ENCODE assay signal across 8 mouse cellular contexts in genomic region chr1:93478586-93479475, GRCm38 (mm10). TPM values are rescaled to one million over a fixed set of nuclear protein-coding genes. Genes with fewer than 3 reads are reported as not detected.
DNase-seq lines count a peak whose midpoint lies in the region; ATAC-seq lines count a peak whose summit lies in the region.

Gene Hdlbp (minus strand): TSS chr1:93478815.

- H3K9ac ChIP-seq in hindbrain, embryonic 16.5 days (ENCODE audit: low read depth, low read length): peak within 1 kb of the TSS; percentile 84

- no peaks in the 10 kb centered on the region for H3K36me3 ChIP-seq in hindbrain, embryonic 16.5 days (ENCODE audit: control insufficient read depth, insufficient read depth, low read length)
- no peaks in the 10 kb centered on the region for H3K36me3 ChIP-seq in macrophage (ENCODE audit: inconsistent target)

- no peaks in the 10 kb centered on the region for H3K9me3 ChIP-seq in hindbrain, embryonic 16.5 days (ENCODE audit: control insufficient read depth, low read length)

- under 1% methylated on average over 74 of the region's 74 CpGs for WGBS in hindbrain, embryonic 16.5 days
- WGBS in macrophage (ENCODE audit: missing documents): 1% methylated on average over 67 of the region's 74 CpGs

- H3K79me2 ChIP-seq in macrophage (ENCODE audit: inconsistent target): peaks cover 83% of the 10 kb centered on the region

- no peaks in the 10 kb centered on the region for H3K27me3 ChIP-seq in hindbrain, embryonic 16.5 days (replicated peaks; ENCODE audit: control insufficient read depth, insufficient read depth, low read length)

- DNase-seq in WW6 (ENCODE audit: low read depth, low spot score): peak; percentile 96
- peak; percentile 97 to 99 for DNase-seq in cerebellum, postnatal 4 days (ENCODE audit: low spot score in 2 of 2)
- DNase-seq in gastrocnemius, adult 18-20 months (ENCODE audit: low spot score): peak; percentile 99
- peak; percentile 99 for DNase-seq in left cerebral cortex, adult 18-20 months (ENCODE audit: low spot score in 2 of 2)
- peak; percentile 99 for DNase-seq in right cerebral cortex, adult 18-20 months
- peak; percentile 96 for DNase-seq in urinary bladder, postnatal 10 days (ENCODE audit: low spot score)

- peaks cover 15% of the 10 kb centered on the region for H3K4me1 ChIP-seq in hindbrain, embryonic 16.5 days (ENCODE audit: control insufficient read depth, insufficient read depth, low read depth, low read length)

- peak within 1 kb of the TSS; percentile 70 for H3K4me2 ChIP-seq in hindbrain, embryonic 16.5 days (ENCODE audit: low read length)

- H3K27ac ChIP-seq in hindbrain, embryonic 16.5 days (ENCODE audit: low read depth, low read length): peak within 1 kb of the TSS; percentile 91
- peak within 1 kb of the TSS; percentile 93 for H3K27ac ChIP-seq in macrophage

- peak; percentile 93 for ATAC-seq in hindbrain, embryonic 16.5 days

- H3K4me3 ChIP-seq in hindbrain, embryonic 16.5 days (ENCODE audit: low read length): peak within 1 kb of the TSS; percentile 71
- peak within 1 kb of the TSS; percentile 90 for H3K4me3 ChIP-seq in macrophage (ENCODE audit: inconsistent target)

RNA-seq across cellular contexts. Expression of gene Hdlbp, which starts in this region (rescaled TPM):
- total RNA-seq in gastrocnemius, adult 18-20 months (2021): 100 to 1,000 TPM; 341 to 345 TPM
- 68.5 and 72.5 TPM in 2 replicates for polyA plus RNA-seq in hindbrain, embryonic 16.5 days (2015; fragmentation: Nextera tagmentation; extraction: Ambion mirVana)
- 100 to 1,000 TPM; 157 to 167 TPM for total RNA-seq in left cerebral cortex, adult 18-20 months (2021)
- 100 to 1,000 TPM; 122 to 231 (median 176) TPM for total RNA-seq in macrophage (2018; cell fraction: chromatin; rRNA removed)
- 100 to 1,000 TPM in 17 of 26 experiments, 10 to 100 TPM in 9; 90.9 to 125 (median 108) TPM for total RNA-seq in macrophage (2018; cell fraction: cytosol; rRNA removed)
- 100 to 1,000 TPM in 25 of 26 experiments, 10 to 100 TPM in 1; 93.7 to 172 (median 128) TPM for total RNA-seq in macrophage (2018; cell fraction: nucleus; rRNA removed)
- 89.3 to 145 TPM (median 94.5 TPM) in 3 replicates for polyA plus RNA-seq in macrophage (2018)

Comparison
In these comparisons a context has a peak if more than half of its experiments do, and no peak if none do; other contexts are left out.
1. Peak in every context shown above with its lines: DNase-seq, ATAC-seq, H3K4me3 ChIP-seq and H3K27ac ChIP-seq.